Mouse (Mus musculus): Measurements from ENCODE around the gene Nepn.
"Not testable (repeated sequence)": the region's sequence is repeated elsewhere in the genome, so short reads cannot be mapped to it uniquely, and the experiment has no call there.

Gene Nepn

DNA sequence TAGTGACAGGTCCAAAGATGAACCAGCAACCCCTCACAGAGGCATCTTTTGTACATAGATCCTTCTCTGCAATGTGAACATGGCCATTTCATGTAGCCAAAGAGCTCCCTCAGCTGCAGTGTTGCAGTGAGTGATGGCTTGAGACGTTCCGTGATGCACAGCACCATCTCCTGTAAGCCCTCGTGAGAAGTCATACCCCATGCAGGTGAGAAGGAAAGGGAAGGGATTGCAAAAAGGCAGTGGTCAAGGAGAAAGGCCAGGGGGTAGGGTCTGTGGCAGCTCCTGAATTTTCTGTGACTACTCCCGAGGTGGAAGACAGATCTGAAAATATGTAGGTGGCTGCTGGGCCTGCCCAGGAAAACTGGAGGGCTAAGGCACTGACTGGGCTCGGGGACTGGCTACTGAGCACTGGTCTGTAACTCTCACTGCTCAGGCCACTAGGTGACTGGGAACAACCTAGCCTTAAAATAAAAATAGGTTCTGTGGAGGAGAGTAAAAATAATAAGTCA is at the start of gene Nepn:
Gene Nepn (plus strand): TSS at position 51 of the 509 bp plus-strand sequence.
- no peak for DNase-seq

DNA sequence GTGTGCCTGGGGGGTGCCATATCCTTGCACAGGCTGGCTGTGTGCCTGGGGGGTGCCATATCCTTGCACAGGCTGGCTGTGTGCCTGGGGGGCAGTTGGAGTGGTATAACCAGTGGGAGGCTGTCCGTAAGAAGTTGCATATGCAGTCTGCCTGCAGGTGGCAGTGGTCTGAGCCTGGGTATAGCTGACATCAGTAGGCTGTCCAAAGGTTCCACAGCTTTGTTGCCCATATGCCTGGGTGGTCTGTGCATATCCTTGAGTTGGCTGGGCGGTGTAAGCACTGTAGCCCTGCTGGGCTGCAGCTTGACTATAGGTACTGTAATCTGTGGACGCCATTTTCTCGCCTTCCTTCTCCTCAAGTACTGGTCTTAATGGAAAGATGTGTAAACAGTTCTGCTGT is 45.4 kb upstream of the Nepn start:
- DNase-seq = not testable (repeated sequence)

DNA sequence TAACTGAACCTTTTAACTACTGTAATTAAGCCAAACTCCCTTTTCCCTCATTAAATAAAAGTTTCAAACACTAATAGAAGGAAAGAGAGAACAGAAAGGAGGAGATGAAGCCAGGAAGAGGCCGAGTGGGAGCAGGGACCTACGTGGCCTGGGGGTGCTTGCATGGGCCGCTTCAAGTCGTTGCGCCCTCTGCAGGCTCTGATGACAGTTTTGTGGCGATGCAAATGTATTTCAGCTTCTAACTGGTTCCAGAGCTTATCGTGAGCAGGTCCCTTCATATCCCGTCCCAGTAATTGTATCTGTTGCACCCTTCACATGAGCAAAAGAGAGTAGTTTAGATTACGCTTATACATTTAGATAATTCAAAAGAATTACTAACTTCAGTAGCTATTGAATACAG is 35.6 kb upstream of the Nepn start:
- DNase-seq = no peak

DNA sequence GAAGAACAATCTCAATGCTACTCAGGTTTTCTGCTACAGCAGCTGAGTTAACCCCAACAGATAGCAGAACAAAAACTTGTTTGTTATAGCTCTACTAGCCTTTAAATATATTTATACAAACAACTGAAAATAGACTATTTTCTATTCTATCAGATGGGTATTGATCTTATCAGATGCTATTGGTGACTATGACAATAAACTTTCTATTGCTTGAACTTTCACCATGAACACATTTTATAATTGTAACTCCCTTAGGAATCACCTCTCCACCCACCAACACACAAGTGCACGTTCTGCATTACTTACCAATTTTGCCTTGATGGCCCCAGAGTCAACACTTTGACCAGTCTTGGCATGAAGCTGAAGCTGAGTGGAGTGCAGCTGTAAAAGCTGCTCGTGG is 30.3 kb upstream of the Nepn start, which contains the start of gene Gm26741:
Gene Gm26741 (plus strand): TSS at position 301 of the 400 bp plus-strand sequence.
- no peak for DNase-seq

DNA sequence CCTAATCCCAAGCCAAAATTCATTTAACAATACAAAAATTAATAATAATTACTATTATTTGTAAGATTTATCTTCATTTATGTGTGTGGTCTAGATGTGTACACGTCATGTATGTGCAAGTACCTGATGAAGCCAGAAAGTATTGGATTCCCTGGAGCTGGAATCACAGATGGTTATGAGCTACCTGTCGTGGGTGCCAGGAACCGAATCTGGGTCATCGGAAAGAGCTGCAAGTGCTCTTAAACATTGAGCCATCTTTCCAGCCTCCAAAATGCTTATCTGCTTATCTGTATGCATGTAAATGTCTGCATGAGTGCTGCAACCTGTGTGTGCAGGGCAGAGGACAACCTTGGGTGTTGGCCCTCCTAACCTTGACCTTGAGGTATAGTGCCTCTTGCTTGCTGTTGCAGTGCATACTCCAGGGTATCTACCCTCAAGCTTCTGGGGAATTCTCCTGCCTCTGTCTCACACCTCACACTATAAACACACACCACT is 28.5 kb upstream of the Nepn start:
- DNase-seq = peak; percentile 71

DNA sequence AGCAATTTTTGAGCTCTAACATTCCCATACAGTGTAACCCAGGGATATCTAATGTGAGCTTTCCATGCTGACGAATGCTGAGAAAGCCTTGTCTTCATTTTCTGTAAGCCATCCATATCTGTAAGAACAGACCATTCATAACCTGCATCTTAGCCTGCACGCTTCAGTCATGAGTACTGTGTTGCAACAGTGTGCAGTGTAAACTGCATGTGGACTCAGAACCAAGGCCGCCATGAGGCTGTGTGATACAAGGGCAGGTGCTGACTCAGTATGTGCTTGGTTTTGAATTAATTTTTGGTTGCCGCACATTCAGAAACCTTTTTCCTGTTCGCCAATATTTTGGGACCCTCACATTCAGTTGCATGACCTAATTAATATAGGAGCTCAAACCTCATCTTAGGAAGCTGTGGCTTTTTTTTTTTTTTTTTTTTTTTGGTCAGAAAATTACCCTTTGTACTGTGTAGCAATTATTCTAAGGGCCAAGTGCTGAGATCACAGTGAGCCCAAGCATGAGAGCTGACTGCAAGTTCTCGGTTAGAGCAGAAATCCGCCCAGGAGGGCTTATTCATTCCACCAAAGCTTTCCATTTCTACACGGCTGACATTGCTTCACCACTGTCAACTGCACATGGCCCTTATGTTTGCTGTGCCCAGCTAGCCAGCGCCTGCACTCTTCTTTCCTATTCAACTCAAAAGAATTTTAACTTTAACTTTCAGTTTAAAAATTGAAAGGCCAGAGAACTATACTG is 27.7 kb upstream of the Nepn start:
- no peak for DNase-seq

DNA sequence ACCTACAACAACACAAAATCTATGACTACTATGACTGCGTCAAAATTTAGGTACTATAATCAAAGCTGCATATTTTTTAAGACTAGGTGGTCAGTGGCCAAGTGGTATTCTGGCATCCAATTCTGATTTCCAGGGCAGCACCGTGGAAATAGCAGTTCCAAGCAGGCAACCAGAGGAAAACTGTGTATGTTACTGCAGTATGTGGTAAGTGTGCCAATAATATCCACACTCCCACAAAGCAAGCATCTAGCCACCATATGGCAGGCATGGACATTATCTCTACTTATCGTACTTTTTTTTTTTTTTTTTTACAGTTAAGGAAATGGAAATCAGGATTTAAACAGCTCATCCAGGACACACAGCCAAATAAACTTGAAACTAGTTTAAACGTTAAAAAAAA is 20.4 kb upstream of the Nepn start:
- DNase-seq = peak; percentile 47

DNA sequence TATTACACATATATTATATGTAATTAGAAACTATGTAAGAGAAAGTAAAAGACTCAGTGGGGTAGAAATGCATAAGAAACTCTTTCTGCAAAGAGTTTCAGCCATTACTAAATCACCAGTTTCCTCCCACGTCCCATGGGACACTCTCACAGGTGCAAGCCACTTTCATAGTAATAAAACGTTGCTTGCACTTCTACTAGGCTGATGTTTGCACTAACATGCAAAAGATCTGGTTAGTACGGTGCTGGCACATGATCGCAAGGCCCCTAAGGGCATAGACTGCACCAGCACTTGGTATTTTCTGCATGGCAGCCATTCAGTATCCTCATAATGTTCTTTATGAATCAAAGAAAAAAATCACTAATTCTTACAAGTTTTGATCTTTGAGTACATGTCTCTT is 14.9 kb upstream of the Nepn start:
- no peak for DNase-seq

DNA sequence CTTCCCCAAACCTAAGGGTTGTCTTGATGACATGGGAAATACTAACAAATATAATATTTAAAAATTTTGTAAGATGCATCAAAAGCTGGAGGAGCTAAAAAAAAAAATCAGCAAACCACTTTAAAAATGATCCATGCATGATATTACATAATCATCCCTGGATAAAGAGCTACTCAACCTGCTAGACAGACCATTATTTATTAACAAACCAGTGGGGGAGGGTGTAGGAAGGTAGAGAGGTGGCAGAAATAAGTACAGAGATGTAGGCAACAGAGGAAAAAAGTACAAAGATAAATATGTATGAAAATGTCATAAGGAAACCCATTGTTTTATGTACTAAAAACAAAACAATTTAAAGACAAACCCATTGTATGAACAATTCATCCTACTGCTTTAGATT is 14.1 kb upstream of the Nepn start:
- no peak for DNase-seq

DNA sequence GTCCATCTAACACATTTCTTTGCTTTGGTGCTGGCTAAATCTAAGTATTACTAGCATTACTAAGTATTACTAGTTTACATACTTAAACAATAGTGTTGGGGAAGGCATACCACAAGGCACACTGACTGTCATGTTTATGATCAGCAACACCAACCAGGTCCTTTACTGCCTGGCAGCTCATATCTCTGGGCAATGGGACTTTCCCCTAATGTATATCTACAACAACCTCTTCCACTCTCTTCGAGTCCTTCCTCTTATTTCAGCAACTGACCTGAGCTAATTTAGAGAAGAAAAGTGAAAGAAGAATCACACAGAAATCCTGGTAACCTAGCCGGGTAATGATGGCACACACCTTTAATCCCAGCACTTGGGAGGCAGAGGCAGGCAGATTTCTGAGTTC is 12.3 kb upstream of the Nepn start:
- no peak for DNase-seq

DNA sequence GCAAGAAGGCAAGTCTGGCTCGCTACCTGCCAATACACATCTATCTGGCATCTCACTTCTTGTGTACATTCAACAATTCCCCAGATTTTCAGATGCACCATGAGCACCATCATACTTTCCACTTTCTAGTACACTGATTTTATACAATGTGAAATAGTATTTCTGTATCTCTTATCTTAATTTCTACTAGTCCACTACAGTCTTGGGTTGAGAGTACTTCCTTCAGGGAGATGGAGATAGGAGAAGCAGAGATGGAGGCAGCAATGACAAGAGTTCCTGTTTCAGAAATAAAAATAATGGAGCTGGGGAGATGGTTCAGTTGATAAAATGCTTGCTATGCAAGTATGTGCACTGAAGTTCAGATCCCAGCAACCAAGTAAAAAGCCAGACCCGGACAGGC is 11.0 kb upstream of the Nepn start:
- no peak for DNase-seq

DNA sequence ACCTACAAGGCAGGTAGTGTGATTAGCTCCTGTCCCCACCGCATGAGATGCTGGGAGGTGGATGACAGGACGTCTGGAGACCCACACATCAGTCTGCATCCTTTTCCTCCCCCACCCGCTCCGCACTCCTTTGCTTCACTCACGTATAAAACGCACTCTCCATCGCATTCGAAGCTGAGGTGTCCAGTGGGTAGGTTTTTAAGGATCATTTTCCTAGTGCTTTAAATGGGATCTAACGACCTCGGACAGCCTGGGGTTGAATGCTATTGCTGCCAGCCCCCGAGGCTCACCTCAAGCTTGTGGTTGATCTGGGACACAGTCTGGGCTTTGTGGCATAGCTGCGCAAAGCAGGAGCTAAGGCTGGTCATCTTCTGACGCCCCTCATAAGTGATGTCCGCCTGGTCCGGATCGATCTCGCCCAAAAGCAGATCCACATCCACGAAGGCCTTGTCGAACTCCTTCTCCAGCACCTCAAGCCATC is 7.4 kb upstream of the Nepn start:
- DNase-seq = no peak

DNA sequence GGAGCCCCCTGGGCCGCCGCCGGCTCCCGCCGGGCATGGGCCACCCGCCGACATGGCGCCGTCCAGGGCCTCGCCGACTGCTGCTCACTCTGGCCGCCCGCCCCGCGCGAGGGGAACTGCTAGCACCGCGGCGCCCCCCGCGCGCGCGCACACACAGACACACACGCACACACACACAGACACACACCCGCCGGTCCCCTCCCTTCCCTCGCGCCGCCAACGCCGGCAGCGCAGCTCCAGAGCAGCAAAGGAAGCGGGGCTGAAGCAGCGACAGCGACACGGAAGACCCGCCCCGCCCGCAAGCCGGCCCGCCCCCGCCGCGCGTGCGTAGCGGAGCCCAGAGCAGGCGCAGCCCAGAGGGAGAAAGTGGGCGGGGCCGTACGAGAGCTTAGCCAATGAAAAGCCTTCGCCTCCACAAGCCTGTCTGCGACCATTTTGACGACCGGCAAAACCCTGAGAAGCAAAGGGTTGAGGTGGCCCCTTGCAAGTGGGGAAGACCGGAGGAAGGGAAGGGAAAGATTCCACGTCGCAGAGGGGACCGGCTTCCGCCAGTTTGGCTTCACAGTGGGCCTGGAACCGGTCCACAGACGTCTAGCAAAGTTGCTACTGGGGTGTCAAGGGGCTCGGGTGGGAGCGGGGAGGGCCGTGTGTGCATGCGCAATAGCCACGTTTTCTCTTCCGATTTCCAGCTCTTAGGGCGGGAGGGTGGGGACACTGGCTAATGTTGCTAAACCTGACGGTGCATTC is 6.8 kb upstream of the Nepn start, which contains the start of gene Gopc:
Gene Gopc (minus strand): TSS at position 280 of the 747 bp plus-strand sequence.
- DNase-seq = peak; percentile 98

DNA sequence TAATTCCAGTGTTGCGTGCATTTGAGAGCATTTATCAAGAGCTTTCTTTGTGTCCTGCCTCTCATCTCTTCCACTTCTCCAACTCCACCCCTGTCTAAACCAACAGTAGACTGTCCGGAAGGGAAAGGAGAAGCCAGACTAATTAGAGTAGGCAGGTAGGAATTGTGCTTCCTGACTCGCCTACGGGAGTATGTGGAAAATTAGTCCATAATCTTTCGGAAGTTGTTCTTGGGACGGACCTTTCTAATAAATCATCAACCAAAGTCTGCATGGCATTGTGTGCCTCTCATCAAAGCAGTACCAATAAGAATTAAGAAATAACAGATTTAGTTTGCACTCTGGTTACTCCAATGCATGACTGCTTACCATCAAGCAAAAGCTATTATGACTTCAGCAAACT is 5.8 kb upstream of the Nepn start:
- no peak for DNase-seq

DNA sequence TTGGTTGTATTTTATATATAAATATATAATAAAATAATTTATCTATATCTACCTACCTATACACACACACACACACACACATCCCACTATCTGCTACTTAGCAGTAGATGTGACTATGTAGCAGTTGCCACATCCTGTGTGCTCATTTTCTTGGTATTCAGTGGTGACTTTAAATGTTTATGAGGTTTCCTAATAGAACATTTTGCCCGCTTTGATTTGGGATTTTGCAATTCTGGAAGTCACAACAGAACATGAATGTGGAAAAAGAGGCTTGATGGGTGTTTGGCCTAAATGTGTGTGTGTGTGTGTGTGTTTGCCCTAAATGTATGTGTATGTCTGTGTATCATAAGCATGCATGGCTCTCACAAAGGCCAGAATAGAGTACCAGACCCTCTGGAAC is 5.2 kb upstream of the Nepn start:
- no peak for DNase-seq

DNA sequence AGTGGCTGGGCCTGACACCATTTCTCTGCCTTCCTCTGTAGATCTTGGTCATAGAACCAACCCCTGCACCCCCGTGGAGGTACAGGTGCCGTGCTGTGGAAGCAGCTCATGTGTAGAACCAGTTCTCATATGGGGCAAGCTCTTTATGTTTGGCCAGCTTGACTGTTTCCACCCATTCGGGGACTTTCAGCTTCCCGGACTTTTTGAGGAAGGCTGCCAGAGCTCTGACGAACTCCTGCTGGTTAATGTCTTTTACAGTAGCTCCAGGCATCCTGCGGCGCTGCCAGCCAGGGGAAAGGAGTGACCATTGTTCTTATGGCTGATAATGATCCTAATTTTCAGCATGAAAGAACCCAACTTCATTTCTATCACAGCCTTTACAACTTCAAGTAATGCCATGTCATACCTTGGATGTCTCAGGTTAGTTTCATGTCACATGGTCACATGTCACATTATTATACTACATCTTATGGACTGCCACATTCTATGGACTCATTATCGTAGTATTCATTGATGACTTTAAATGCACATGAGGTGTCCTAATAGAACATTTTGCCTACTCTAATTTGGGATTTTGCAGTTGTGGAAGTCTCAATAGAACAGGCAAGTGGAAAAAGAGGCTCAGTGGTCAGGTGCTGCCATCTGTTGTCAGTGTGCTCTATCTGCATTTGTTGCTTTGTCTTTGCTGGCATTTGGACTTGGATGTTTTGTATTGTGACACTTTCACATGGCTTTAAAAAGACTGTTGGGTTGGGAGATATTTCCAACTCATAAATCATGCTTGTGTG is 3.8 kb upstream of the Nepn start:
- peak; percentile 41 for DNase-seq

DNA sequence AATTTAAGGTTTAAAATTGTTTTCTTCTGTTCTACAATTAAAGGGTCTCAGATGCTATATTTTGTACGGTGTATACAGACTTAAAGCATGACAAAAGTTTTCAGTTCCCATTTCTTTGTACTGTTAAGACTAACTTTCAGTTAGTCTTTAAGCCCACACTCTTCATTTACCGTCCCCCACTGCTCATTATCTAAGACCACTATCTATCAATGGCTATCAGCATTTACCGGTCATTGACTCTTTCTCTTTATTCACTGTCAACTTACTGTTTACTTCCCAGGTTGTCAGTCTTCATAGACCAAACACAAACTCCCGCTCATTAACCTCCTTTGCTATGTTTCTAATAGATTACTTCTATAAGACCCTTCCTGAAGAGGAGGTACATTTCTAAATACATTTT is 1.6 kb upstream of the Nepn start:
- DNase-seq = no peak

DNA sequence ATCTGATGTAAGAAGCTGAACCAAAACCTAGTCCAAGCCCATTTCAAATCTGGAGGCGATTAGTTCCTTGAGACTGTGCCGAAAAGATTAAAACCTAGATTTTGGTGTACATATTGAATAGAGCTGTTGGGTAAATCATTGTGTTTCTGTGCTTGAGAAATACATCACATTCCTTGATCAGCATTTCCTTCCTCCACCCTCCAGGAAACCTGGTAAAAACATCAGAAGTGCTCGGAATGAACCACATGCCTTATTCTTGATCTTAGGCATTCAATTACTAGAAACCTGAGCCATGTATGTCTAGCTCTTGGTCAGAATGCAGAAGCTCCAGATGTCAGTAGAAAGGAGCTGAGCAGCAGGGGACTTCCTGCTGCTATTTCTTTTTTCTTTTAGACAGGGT is 666 bp downstream of the Nepn start:
- DNase-seq = no peak

DNA sequence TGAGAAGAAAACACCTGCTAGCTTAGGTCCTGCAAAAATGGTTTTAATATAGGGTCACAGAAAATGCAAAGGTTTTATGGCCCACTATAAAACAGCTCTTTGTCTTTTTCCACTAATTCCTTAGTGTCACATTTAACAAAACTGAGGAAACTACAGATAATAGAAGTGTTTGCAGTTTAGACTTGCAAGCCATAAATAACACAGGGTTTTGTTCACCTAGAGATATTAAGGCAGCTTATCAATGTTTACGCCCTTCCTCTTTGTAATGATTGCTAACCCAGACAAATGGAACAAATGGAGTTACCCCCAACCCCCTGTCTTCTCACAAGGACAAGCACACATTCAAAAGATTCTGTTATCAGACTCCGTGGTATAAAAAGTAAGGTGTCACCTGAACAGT is 2.4 kb downstream of the Nepn start:
- no peak for DNase-seq

DNA sequence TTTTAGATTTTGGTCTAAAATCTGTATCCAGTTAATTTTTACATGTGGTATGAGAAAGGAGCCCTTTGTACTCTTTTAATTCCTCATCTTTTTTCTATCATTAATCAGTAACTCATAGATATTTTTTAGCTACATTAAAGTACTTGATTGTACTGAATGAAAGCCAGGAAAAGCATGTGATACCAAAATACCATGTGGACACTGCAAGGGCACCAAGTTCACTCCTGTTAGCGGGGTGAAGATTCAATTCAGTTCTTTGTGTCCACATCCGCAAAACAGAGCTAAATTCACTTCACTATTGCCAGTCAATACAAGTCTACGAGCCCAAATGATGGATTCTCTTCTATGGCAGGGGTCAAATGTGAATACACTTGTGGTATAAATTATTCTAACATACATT is 7.9 kb downstream of the Nepn start:
- no peak for DNase-seq

DNA sequence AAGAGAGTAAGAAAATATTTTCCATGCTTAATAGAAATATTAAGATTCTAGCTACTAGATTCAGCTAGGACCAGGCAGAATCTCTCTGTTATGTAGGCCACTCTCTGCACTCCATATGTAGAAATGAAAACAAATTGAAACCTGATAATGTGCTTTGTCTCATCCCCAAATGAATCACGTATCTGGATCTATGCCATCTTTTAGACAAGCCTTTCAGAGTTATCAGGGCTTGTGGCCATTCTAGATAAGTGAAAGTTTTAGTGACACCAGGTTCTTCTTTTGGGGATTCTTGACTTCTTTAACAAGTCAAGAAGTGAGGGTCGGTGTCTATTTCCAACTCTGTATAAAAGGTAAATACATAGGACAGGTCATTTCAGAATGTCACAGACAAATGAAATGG is 9.9 kb downstream of the Nepn start:
- no peak for DNase-seq

DNA sequence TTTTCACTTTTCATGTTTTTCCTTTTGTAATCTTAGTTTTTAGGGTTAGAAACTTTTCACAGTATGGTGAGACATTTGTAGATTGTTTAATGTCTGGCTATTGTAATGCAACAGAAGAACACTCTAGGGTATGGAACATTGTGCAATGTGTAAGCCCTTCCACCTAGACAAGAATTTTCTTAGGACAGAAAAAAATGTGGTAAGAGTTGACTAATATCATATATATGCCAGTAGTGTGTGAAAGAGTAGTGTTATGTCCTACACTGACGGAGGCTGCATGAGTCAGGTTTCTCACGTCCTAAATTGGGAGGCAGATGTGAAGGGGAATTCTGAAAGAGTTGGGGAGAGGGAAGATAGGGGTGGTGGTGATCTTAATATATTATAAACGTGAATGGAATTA is 10.9 kb downstream of the Nepn start:
- no peak for DNase-seq

DNA sequence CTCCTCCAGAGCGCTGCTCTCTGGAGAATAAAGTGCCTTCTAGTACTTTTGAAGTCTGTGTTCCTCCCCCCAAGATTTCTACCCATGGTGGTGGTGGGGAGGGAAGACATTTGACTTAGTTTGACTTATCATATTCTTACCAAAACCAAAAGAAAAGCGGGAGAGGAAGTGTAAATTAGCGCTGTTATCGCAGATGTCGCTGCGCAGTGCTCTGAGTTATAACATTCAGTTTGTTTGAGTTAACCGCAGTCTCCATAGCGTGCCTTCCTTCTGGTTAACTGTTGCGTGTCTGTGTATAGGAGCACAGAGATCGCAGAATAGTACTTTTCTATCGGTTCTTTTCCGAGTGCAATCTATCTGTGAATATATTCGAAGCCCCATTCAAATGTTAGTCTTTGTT is 16.4 kb downstream of the Nepn start:
- DNase-seq = no peak

Data from cerebellum, adult 11-12 months (tissue).